Mouse (Mus musculus) embryonic facial prominence, embryonic 13.5 days (tissue): ENCODE measurements around the gene Mrpl43. TPM values are rescaled to one million over a fixed set of nuclear protein-coding genes. Genes with fewer than 3 reads are reported as not detected.

Experiments used
- ATAC-seq: fragments of 200-750 bp; cut with Nextera tagmentation; 2 replicates; pipeline ENCODE4 v1.8.0; 2017; ENCODE audit warnings: low read depth; ENCODE audit not compliant: insufficient number of reproducible peaks, insufficient read depth, low FRiP score, low TSS enrichment
- H3K27ac ChIP-seq: fragments of 300-500 bp; sonication (generic); 2 replicates; pipeline ENCODE4 v1.5.1; 2015; ENCODE audit warnings: moderate library complexity, mild to moderate bottlenecking, inconsistent platforms
- H3K27me3 ChIP-seq: fragments of 300-500 bp; sonication (generic); 2 replicates; pipeline ENCODE4 v1.6.1; 2015; ENCODE audit warnings: mild to moderate bottlenecking, inconsistent platforms
- H3K36me3 ChIP-seq: fragments of 300-500 bp; sonication (generic); 2 replicates; pipeline ENCODE4 v1.6.1; 2015; ENCODE audit warnings: mild to moderate bottlenecking, inconsistent platforms
- H3K4me1 ChIP-seq: fragments of 300-500 bp; sonication (generic); 2 replicates; pipeline ENCODE4 v1.6.1; 2015; ENCODE audit warnings: inconsistent platforms
- H3K4me2 ChIP-seq: fragments of 300-500 bp; sonication (generic); 2 replicates; pipeline ENCODE4 v1.6.1; 2015; ENCODE audit warnings: moderate library complexity, mild to moderate bottlenecking, inconsistent platforms
- H3K4me3 ChIP-seq: fragments of 300-500 bp; sonication (generic); 2 replicates; pipeline ENCODE4 v1.5.1; 2015; ENCODE audit warnings: mild to moderate bottlenecking, inconsistent platforms
- H3K9ac ChIP-seq: fragments of 300-500 bp; sonication (generic); 2 replicates; pipeline ENCODE4 v1.6.1; 2015; ENCODE audit warnings: mild to moderate bottlenecking, inconsistent platforms
- H3K9me3 ChIP-seq: fragments of 300-500 bp; sonication (generic); 2 replicates; pipeline ENCODE4 v1.6.1; 2016; ENCODE audit warnings: inconsistent platforms
- WGBS: fragments of 180-500 bp; shearing (Covaris S2); methylation state at CpG from one replicate; pipeline ENCODE4 v1.1.7; 2015; ENCODE audit warnings: mixed read lengths; 5-methylcytosine and 5-hydroxymethylcytosine counted together
- polyA plus RNA-seq: library from polyadenylated mRNA; unstranded; fragments of >200 nt; fragmentation: Nextera tagmentation; extraction: Ambion mirVana; gene quantifications from 2 replicates; pipeline ENCODE4 v1.2.1, GENCODE M21; 2015

Mrpl43 gene
- polyA plus RNA-seq, 1 experiment from 2014 or later, result 81.2 TPM

GRCm38 (mm10) chr19:44987004-44987403 is 19.2 kb downstream of the Mrpl43 start:
- Histone ChIP-seq H3K4me3 (no peak overlapping the region), H3K27me3 (no peaks in the 10 kb centered on the region), H3K36me3 (peaks cover 9% of the 10 kb centered on the region; the same call in 1 of the 2 replicates), H3K27ac (no peak overlapping the region), H3K4me2 (no peak overlapping the region), H3K9ac (no peak overlapping the region), H3K9me3 (no peaks in the 10 kb centered on the region), H3K4me1 (peaks cover 26% of the 10 kb centered on the region)
- WGBS, result 71% methylated on average over 6 of the region's 6 CpGs
- no peak for ATAC-seq

GRCm38 (mm10) chr19:44985159-44985988 is 20.9 kb downstream of the Mrpl43 start:
- ATAC-seq, result no peak
- Histone ChIP-seq H3K4me1 (peaks cover 14% of the 10 kb centered on the region), H3K4me3 (no peak overlapping the region), H3K36me3 (peaks cover 24% of the 10 kb centered on the region), H3K4me2 (no peak overlapping the region), H3K9ac (no peak overlapping the region), H3K27ac (no peak overlapping the region), H3K9me3 (no peaks in the 10 kb centered on the region), H3K27me3 (no peaks in the 10 kb centered on the region)
- 56% methylated on average over 5 of the region's 5 CpGs for WGBS

DNA sequence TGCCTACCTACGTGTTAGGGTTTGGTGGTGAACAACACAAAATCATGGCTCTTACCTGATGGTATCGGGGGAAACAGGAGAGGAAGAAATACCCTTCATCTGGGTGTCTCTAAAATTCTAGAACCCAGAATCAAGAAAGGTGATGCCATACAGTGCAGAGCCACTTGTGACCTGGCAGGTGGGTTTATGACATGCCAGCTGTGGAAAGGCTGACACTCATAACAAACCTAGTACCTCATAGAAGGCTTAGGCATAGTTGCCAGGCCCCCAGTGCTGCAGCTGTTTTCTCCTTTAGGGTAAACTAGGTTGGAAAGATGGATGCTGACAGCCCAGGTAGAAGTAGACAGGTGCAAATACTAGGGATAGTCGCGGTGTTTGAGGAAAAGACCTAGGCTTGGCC is 21.8 kb downstream of the Mrpl43 start:
- WGBS, result 90% methylated on average over 4 of the region's 4 CpGs
- H3K36me3 ChIP-seq, result peaks cover 31% of the 10 kb centered on the region
- peaks cover 5% of the 10 kb centered on the region; the same call in 1 of the 2 replicates for H3K4me1 ChIP-seq
- no peak overlapping the region for H3K4me3 ChIP-seq
- H3K4me2 ChIP-seq, result no peak overlapping the region
- no peaks in the 10 kb centered on the region for H3K27me3 ChIP-seq
- ATAC-seq, result no peak
- H3K9ac ChIP-seq, result no peak overlapping the region
- H3K9me3 ChIP-seq, result no peaks in the 10 kb centered on the region
- no peak overlapping the region for H3K27ac ChIP-seq

GRCm38 (mm10) chr19:44983366-44983765 is 22.9 kb downstream of the Mrpl43 start:
- H3K4me3 ChIP-seq, result no peak overlapping the region
- H3K27me3 ChIP-seq, result no peaks in the 10 kb centered on the region
- WGBS, result 92% methylated on average over 6 of the region's 6 CpGs
- H3K36me3 ChIP-seq, result peaks cover 39% of the 10 kb centered on the region
- no peak for ATAC-seq
- H3K4me1 ChIP-seq, result peaks cover 2% of the 10 kb centered on the region; the same call in 1 of the 2 replicates
- H3K4me2 ChIP-seq, result no peak overlapping the region
- no peaks in the 10 kb centered on the region for H3K9me3 ChIP-seq
- H3K9ac ChIP-seq, result no peak overlapping the region
- H3K27ac ChIP-seq, result no peak overlapping the region

DNA sequence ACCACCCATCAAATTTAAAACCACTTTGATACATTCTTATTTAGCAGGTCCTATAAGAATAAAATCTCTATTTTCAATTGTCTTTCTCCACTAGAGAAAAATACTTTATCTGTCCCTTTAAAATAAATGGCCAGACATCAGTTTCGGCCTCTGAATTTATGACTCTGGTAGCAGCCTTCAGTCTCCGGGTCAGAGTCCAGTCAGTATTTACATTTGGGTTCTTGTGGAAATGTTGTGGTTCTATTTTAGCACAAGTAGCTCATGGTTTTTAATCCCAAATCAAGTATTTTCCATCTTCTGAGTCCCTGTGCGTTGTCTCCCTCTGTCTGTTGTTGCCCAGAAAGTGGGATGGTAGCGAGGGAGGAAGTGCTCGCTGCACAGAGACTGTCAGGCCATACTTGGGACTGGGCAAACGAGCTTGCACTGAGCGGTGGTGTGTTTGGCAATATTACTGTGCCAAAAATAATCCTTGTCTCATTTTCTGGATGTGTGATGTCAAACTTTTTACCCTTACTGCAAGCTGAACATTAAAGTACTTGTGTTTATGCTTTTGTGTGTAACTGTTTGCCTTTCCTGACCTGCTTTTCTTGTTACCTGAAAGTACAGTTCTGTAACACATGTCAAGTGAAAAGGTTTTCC is 23.6 kb downstream of the Mrpl43 start:
- Histone ChIP-seq H3K4me2 (no peak overlapping the region), H3K36me3 (peaks cover 47% of the 10 kb centered on the region), H3K9me3 (no peaks in the 10 kb centered on the region), H3K27ac (no peak overlapping the region), H3K4me3 (no peak overlapping the region), H3K4me1 (no peaks in the 10 kb centered on the region), H3K9ac (no peak overlapping the region), H3K27me3 (no peaks in the 10 kb centered on the region)
- WGBS, result 83% methylated on average over 7 of the region's 7 CpGs
- no peak for ATAC-seq

- no peak overlapping the region for H3K9ac ChIP-seq
- H3K4me1 ChIP-seq, result no peaks in the 10 kb centered on the region
- H3K4me2 ChIP-seq, result no peak overlapping the region
- H3K27ac ChIP-seq, result no peak overlapping the region
- no peaks in the 10 kb centered on the region for H3K27me3 ChIP-seq
- ATAC-seq, result no peak
- H3K9me3 ChIP-seq, result no peaks in the 10 kb centered on the region
- peaks cover 65% of the 10 kb centered on the region for H3K36me3 ChIP-seq
- no peak overlapping the region for H3K4me3 ChIP-seq
- 85% methylated on average over 2 of the region's 2 CpGs for WGBS
Observed at GRCm38 (mm10) chr19:44980787-44981186, 25.5 kb downstream of the Mrpl43 start.

DNA sequence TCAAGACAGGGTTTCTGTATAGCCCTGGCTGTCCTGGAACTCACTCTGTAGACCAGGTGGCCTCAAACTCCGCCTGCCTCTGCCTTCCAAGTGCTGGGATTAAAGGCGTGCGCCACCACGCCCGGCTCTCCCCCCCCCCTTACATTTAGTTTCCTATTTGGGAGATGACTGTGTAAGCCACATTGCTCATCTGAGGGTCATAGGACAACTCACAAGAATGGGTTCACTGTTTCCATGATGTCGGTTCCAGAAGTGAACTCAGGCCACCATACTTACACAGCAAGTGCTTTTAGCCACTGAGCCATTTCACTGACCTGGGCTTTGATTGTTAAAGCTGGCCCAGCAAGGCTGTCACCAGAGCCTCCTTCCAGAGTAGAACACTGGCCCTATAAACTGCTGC is 29.1 kb downstream of the Mrpl43 start:
- Histone ChIP-seq H3K27me3 (no peaks in the 10 kb centered on the region), H3K4me1 (no peaks in the 10 kb centered on the region), H3K4me3 (no peak overlapping the region), H3K27ac (no peak overlapping the region), H3K36me3 (peaks cover 93% of the 10 kb centered on the region), H3K4me2 (no peak overlapping the region), H3K9me3 (no peaks in the 10 kb centered on the region), H3K9ac (no peak overlapping the region)
- 88% methylated on average over 6 of the region's 6 CpGs for WGBS
- no peak for ATAC-seq

DNA sequence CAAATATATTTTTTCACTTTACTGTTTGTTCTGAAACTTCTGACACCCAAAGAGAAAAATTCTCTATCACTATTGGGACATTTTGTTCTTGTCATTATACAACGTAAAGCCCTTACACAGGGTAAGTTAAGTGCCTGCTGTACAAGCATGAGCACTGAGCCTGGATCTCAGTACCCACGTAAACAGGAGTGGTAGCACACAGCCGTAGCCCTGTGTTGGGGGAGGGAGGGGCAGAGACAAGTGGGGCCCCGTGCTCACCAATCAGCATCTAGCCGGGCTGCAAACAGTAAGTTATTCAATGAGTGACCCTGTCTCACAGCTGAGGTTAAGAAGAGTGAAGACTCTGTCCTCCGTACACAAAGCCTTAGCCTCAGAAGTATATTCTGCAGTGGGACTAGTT is 29.6 kb downstream of the Mrpl43 start:
- no peak for ATAC-seq
- WGBS, result 79% methylated on average over 6 of the region's 6 CpGs
- Histone ChIP-seq H3K4me2 (no peak overlapping the region), H3K27me3 (no peaks in the 10 kb centered on the region), H3K9me3 (no peaks in the 10 kb centered on the region), H3K4me1 (no peaks in the 10 kb centered on the region), H3K27ac (no peak overlapping the region), H3K36me3 (peaks cover 93% of the 10 kb centered on the region), H3K4me3 (no peak overlapping the region), H3K9ac (no peak overlapping the region)

- no peak for ATAC-seq
- WGBS, result 87% methylated on average over 3 of the region's 3 CpGs
- Histone ChIP-seq H3K4me1 (no peaks in the 10 kb centered on the region), H3K27ac (no peak overlapping the region), H3K9me3 (no peaks in the 10 kb centered on the region), H3K4me3 (no peak overlapping the region), H3K27me3 (no peaks in the 10 kb centered on the region), H3K36me3 (peaks cover 89% of the 10 kb centered on the region), H3K4me2 (no peak overlapping the region), H3K9ac (no peak overlapping the region)
Observed at GRCm38 (mm10) chr19:44968329-44968728, 37.9 kb downstream of the Mrpl43 start.

DNA sequence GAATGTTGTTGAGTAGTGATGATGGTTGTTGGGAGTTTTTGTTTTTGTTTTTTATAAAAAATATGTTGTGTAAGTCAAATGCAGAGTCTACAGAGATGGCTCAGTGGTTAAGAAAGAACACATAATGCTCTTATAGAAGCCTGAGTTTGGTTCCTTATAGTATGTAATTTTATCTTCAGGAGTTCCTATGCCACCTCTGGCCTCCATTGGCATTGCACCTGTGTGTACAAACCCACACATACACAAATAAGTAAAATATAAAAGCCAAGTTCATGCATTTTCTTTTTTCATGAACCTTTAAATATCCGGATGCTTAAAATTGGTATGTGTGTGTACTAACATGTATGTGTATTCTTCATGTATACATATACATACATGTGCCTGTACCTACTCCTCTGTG is 40.3 kb downstream of the Mrpl43 start:
- Histone ChIP-seq H3K4me2 (no peak overlapping the region), H3K4me1 (no peaks in the 10 kb centered on the region), H3K27ac (no peak overlapping the region), H3K9me3 (no peaks in the 10 kb centered on the region), H3K9ac (no peak overlapping the region), H3K36me3 (peaks cover 84% of the 10 kb centered on the region), H3K4me3 (no peak overlapping the region), H3K27me3 (no peaks in the 10 kb centered on the region)
- WGBS, result 96% methylated on average over 1 of the region's 1 CpGs
- ATAC-seq, result no peak

- H3K9ac ChIP-seq, result no peak overlapping the region
- H3K9me3 ChIP-seq, result no peaks in the 10 kb centered on the region
- H3K27me3 ChIP-seq, result no peaks in the 10 kb centered on the region
- no peak overlapping the region for H3K4me2 ChIP-seq
- ATAC-seq, result no peak
- H3K36me3 ChIP-seq, result peaks cover 82% of the 10 kb centered on the region
- no peak overlapping the region for H3K27ac ChIP-seq
- no peaks in the 10 kb centered on the region for H3K4me1 ChIP-seq
- H3K4me3 ChIP-seq, result no peak overlapping the region
- 95% methylated on average over 2 of the region's 2 CpGs for WGBS
Observed at GRCm38 (mm10) chr19:44959633-44960032, 46.6 kb downstream of the Mrpl43 start.
